Mouse (Mus musculus) lung, postnatal 4 days (tissue): ENCODE results near the gene Atf7.

Experiments
- DNase-seq, 2 experiments: peaks; one replicate each; pipeline ENCODE4 v3.0.0; 2021

Atf7 gene

DNA sequence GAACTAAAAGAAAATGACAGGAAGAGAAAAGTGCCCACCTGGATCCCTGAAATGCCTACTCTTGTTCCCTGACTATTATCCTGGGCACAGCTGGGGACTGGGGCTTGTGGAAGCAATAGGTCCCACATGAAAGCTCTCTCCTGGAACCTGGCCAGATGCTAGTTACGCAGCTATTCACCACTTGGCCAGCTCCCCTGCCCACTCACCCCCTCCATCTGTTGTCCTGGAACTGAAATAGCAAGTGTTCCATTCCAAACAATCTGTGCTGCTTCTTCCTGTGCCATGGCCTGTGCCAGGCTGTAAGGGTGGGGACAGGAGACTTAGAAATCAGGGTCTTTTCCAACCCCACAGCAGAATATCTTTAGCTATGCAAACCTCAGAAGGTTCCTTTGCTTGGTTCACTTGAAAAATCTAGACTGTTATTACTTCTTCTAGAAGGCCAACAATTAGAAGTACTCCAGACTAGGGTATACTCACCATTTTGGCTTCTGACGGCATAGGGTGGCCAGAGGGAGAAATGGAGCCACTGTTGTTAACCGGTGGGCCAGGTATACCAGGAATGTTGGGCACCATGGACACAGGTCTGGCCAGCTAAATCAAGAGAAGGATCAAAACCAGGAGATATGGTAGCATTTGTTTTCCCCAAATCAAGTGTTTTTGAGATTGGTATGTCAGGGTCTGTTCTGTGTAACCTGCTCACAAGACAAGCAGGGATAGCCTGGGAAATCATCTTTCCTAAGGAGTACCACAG, 78.4 kb downstream of the Atf7 start:
- DNase-seq: peak; percentile 35 to 62

DNA sequence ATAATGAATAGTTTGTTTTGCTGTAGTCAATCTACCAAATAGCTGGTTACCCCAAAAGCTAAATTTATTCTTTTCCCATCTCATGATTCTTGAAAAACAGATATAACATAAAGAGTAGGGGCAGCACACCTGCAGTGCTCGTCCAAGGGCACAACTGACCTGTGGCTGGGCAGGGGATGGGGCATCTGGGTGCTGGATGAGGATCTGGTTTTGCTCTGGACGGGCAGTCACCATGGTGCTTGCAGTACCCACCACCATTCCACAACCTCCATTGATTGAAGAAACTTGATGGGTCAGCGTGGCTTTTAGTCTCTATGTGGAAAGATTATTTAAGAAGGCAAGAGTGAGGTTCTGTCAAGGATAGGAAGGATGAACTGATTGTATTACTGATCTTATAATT, 79.0 kb downstream of the Atf7 start:
- DNase-seq: no peak

DNA sequence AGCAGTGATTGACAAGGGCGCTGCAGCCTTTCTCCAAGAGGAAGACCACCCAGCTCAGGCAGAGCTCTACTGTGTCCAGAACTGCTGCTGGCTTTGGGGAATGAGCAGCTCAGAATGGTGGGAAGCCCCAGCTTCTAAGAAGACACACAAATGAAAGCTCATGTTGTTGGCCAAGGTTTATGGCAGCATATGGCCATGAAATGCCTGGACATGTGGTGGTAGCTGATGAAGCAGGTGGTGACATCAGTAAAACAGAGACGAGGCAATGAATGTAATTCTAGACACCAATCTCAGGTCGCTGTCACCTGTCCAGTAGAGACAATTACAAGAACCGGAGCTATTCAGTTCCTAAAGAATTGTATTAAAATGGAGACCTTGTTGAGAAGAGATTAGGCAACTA, 80.5 kb downstream of the Atf7 start:
- DNase-seq: no peak

DNA sequence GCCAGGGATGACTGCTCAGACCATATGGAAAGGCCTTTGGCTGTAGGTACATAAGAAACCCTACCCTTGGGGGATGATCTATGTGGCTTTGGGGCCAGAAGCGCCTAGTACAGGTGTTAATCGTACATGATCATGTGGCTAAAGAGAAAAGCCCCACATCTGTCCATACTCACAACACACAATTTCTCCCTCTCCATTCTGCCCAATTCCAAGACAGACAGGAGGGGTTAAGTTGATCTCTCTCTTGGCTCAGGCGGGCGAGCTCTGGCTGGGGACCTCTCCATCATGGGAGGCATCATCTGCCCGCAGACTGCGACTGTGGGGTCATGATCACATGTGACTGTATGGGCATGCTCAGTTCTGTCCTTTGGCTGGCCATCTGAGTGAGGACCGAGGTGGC, 91.3 kb downstream of the Atf7 start:
- DNase-seq: no peak

DNA sequence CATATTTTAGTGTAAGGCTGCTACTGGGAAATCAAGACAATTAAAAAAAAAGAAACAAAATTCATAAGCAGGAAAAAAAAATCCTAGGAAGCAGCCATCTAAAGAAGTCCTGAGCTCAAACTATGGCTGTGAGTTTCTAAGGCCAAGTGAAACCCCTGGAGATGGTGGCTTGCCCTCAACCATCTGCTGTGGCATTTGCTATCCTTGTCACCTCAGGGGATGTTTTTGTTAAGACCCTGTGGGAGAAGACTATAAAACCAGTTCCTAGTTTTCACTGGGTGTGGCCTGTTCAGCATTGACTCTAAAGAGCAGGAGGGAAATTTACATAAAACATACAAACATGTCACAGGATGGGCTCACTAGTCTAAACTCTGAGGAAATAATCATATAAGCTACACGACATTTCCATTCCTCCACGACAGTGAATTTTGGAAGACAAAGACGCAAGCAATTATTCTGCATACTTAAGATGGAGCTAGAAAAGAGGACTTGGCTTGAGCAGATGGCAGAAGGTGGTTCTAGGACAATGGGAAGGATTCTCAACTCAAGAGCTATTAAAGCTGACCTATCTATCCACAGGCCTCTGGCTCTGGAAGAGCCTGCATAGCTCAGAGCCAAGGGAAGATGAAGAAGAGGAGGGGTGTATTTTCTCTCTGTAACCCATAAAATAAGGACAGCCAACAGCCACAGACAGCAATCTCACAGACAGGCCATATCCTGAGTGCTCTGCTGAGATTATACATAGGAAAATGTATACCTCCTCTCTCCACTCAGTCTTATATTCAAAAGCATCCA, 93.0 kb downstream of the Atf7 start:
- DNase-seq: no peak

DNA sequence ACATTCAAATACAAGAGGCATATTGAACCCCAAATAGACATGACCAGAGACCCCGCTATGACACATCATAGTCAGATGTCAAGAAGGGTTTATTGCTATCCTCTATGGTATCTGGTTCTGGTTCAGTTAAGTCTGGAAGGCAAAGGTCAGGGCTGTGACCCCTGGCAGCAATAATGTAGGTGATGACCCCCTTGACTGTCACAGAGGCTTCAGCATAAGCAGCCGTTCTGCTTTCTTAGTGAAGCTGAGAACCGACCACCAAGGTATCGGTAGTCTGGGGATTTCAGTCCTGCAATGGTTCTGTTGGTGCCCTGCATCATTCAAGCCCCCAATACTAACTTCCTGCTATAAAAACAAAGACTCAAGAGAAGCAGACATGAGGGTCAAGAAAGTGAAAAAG, 93.7 kb downstream of the Atf7 start:
- DNase-seq: no peak

DNA sequence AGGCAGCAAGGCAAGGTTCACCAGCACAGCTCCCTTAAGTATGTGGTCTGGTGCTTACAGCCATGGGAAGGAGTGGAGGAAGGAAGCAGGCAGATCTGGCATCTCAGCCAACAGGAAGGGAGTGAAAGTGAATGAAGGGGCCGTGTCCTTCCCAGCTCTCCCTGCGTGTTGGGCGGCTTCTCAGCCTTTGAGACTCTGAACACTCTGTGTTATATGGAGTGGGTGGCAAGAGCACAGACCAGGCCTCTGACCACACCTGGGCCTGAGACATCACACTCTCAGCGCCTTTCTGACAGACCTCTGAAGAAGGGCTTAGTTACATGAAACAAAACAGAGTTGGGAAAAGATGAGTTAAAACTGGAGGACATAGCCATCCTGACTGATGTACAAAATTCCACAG, 94.7 kb downstream of the Atf7 start:
- DNase-seq: no peak

DNA sequence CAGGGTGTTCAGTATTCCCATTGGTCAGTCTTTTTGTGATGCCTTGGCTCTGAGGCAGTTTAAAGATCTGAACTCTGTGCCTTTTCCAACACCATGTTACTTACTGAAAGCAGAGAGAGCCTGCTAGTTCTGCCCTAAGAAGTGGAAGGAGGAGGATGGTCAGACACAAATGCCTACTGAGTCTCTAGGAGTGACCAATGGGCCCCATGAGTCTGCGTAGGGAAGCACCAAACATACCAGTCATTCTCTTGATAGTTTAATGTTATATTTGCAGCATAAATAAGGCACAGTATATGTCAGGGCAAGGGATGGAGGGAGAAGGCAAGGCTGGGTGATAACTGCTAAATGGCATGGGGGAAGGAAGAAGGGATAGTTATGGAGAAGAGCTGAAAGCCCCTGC, 96.9 kb downstream of the Atf7 start:
- no peak for DNase-seq

DNA sequence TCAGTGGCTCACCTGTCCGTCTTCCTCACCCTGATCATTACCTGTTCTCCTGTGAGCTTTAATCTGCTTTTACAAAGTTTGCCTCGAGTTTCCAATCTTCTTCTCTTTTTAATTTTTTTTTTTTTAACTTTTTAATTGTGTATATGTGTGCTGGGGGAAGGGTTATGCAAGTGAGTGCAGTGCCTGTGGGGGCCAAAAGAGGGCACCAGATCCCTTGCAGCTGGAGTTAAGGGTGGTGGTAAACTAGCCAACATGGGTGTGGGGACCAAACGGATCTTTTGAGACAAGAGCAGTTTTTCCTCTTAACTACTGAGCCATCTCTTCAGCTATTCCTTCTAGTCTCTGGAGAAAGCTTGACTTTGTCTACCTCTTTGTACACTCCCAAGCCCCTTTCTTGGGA, 97.3 kb downstream of the Atf7 start:
- DNase-seq: no peak

DNA sequence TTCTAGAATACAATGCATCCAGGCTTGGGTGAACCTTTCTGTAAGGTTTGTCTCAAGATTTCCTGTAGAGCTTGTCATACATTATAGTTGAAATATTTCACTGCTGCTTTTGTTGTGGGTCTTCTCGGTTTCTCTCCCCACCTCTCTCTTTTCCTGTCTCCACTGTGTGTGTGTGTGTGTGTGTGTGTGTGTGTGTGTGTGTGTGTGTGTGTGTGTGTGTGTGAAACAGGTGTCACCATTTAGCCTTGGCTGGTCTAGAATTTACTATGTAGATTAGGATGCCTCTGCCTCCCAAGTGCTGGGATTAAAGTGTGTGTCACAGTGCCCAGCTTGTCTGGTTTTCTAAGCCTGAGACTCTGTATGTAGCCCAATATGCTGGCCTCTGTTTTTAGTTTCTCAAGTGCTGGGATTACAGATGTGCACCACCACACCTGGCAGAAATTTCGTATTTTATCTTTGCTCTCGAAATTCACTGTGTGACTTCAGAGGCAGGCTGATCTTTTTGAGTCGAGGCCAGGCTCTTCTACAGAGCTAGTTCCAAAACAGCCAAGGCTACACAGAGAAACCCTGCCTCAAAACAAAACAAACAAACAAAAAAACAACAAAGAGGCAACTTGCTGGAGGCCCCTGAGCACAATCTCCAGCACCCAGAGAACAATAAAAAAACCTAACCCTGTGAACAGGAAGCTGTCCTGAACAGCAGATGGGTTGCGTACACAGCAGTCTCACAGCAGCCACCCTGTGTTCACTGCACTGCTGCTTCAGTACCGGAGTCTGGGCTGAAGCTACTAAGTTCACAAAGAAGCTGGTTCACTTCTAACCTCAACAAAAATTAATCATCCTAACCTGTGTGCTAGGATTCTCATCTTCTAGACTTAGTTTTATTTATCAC, 98.9 kb downstream of the Atf7 start:
- no peak for DNase-seq

DNA sequence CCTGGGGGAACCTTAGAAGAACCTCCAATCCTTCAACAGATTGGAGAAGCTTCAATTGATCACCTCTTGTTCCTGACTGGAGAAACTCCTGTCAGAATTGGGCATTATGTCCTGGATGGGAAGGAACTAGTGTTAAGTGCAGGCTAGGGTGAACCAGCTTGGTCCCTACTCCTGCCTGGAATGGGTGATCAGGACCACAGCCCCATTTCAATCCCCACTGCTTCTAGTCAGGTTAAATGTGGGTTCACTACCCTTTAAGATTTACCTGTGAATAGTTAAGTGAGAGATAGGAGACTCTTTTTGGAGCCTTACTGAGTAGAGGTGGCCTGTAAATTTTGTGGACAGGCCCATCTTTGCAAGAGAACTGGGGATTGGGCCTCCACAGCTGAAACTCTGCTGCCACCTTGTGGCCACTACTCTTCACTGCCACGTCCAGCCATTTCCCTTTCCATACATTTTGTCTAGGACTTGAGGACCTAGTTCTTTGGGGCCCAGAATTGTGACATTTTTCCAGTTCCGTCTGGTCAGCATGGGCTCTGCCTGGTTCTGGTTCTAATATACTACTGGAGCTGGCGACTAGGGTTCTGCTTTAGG, 100.3 kb downstream of the Atf7 start, which contains the start of gene Npff:
Npff (minus strand) TSS at position 51 of the 594 bp plus-strand sequence.
- peak; percentile 69 to 83 for DNase-seq

DNA sequence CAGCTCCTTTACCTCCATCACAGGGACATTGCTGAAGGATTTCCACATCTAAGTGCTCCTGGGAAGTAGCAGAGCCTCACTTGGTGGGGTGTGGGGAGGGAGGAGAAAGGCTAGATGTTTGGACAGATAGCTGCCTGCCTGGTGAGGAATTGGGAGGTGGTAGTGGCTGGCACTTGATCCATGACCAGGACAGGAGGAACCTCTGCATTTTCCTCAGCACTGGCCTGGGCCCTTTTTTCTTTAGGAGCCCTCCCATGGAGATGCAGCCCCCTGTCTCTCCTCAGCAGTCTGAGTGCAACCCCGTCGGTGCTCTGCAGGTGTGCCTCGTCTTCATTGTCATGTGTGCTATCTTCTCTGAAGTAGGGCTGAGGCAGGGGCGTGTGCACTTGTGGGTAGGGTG, 103.8 kb downstream of the Atf7 start:
- no peak for DNase-seq

DNA sequence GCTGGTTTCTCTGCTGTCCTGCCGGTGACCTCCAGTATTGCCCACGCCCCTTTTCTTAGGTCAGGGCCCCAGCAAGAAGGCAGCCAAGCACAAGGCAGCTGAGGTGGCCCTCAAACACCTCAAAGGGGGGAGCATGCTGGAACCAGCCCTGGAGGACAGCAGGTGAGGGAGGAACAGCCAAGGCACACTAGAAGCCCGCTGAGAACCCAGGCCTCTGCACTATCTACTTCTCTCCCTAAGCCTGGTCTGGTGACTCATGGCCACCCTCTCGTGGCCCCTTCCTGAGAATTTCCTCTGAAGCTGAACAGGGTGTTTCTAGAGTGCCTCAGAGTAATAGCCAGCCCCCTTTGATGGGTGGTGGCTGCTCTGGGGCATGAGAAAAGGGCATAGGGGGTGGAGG, 104.8 kb downstream of the Atf7 start:
- DNase-seq: no peak

DNA sequence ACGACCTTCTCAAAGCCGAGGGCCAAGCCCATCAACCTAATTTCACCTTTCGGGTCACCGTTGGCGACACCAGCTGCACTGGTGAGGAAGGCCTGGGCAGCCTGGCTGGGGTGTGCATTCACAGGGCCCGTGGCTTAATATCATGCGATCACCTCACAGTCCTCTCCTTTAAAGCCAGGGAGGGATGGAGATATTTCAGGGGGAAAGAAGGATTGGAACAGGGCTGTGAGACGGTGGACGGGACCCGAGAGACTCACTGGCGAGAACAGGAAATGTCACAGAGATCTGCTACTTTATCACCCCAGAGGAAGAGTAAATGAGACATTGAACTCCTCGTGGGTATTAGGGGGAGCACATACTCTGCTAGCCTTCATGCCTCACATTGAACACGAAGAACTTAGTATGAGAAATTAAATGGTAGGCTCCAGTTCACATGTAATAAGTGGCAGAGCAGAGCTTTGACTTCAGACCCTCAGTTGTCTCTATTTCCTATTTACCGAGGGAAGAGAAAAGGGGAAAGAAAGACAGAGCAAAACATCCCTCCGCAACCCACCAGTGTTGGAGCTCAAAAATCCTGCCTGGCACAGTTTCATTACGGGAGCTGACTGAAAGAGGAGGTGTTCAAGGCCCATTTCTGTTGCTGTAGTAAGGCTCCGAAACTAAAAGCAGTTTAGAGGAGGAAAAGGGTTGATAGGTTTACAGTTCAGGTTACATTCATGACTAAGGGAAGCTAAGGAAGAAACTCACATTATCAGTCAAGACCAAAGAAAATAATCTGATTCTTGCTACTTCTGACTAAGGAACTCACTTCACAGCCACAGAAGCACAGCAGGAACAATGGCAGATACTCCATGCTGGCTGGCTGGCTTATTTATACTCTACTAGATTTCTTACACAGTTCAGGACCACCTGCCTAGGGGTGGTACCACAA, 105.8 kb downstream of the Atf7 start:
- no peak for DNase-seq

DNA sequence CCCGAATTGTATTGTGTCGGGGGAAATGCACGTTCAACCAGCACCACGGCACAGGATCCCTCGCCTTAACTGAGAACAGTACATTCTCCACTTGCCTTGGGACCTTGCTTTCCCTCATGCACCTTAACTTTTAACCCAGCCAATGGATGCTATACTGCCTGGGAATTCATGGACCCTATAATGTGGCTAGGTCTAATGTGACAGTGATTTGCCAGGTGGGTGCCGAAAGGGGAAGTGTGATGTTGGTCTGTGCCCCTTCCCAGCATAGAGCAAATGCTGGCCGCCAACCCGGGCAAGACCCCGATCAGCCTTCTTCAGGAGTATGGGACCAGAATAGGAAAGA, 106.4 kb downstream of the Atf7 start:
- no peak for DNase-seq

DNA sequence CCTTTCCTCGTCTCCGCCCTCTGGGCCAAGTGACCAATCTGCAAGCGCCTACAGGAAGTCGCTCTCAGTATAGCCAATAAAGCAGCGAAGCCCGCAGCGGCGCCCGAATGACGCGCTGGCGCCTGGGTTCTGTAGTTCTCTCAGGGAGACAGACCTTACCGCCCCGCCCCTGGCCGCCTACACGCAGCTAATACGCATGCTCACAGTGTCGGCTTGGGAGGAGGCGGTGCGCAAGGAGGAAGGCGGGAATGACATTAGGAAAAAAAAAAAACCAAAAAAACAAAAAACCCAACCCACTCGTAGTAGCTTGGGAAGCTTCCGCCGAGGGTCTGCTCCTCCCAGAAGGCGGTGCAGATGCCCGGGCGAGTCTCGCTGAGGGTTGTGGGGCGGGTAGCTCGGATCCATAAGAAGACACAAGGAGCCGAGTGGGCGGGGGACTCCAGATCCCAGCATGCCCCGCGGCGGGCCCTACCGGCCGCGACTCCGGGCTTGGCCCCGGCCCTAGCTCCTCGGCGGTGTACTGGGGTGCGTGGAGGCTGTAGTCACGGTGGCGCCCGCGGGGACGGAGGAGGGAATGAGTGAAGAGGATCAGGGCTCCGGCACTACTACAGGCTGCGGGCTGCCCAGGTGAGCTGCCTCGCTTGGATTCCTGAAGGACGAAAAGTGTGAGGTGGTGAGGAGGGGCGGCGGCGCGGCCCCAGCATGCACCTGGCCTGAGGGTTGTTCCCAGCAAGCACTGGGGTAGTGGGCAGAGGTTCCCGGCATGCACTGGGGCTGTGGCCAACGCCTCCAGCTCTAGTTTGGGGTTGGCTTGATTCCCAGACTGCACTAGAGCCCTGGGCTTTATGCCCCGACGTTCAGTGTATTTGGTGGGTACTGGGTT, 107.0 kb downstream of the Atf7 start, which contains the start of gene Tarbp2:
Tarbp2 (plus strand) TSS at position 217 of the 883 bp plus-strand sequence.
- DNase-seq: peak; percentile 99 to 100

DNA sequence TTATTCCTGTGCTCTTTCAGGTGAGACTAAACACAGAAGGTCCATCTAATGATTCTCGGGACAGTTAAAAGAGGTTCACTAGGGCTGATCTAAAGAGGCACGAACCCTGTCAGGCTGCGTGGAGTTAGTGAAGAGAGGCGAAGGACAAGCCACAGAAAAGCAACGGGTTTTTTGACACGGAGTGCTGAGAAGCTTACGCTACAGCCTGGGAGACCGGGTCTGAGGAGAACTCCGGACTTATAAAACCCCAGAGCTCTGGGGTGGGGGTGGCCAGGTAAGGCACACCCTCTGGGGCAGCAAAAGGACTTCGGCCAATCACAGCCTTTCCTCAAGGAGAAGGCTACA, 107.7 kb downstream of the Atf7 start:
- no peak for DNase-seq

DNA sequence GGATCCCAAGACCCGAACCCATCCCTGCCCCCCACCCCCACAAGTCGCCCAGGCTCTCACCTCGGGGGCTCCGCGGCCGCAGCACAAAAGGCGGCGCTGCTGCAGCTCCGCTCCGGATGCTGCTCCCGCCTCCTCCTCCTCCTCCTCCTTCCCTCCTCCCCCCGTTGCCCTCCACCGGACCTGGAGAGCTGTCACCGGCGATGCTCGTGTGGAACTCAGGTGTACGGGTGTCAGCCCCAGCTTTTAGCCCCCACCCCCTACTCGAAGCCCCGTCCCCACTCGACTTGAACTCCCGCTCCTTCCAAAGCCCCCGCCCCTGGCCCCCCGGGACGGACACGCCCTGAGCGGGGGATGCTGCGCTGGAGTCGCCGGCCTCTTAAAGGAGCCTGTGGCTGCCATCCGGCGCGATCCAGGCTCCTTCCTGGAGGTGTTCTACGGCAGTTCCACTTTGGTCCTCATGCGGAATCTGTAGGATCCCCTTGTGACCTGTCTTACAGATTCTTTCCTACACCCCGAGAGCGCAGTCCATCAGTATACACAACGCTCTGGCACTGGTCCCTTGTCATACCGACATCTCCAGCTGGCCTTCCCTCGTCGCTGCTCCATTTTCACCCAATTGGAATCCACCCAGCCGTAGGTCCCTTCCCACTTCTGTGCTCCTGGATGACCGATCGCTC, 108.4 kb downstream of the Atf7 start, which contains the start of gene Map3k12:
Map3k12 (minus strand) TSS at position 337 of the 677 bp plus-strand sequence.
- peak; percentile 74 to 77 for DNase-seq

DNA sequence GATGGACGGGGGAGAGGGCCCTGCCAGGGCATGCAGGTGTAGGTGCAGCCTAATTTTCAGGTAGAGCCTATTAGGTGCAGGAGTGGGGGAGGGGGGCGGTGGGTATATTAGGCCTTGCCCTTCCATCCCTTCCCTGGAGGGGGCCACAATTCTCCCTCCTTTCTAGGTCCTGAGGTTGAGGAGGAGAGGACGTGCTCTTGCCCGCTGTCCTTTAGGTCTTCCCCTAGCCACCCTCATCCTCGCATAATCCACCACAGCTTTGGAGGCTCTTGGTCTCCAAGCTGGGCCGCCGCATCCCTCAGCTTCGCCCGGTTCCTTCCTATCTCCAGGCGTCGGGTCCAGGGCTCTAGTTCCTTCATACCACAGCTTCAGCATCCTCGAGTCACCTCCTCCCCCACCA, 109.0 kb downstream of the Atf7 start:
- no peak for DNase-seq

DNA sequence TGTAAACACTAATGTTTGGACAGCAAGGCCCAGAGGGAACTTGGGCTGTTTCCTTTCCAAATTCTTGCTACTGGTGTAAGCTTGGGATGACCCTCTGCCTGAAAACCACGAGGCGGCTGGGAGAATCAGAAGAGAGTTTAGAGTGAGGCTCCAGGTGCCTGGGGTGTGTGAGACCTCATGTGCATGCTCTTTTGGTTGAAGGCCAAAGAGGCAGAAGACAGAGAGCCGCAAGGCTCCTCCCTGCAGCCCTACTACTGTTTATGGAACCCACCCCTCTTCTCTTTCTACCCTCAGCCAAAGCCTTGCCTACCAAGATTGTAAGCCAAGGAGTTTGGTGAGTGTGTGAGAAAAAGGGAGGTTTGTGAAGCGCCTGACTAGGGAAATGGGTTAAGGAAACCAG, 109.5 kb downstream of the Atf7 start:
- DNase-seq: no peak
